In the genomic region with DNA sequence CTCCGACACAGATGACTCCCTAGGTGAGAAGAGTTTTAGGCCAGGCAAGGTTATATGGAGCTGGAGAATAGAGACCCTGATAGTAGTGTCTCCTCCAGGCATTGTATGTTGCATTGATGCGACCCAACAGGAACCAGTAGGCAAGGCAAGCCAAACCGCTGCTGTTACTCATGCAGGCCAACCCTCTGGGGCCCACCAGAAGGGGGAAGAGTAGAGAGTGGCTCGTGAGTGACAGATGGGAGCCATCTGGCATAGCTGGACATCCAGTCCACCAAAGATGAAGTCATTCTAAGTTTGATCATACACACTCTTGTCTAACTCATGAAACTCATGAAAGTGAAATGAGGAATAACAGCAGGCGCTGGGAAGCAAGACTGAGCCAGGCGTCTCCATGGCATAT, we compare ENCODE assay signal across 20 mouse cellular contexts. TPM values are rescaled to one million over a fixed set of nuclear protein-coding genes. Genes with fewer than 3 reads are reported as not detected.
DNase-seq lines count a peak whose midpoint lies in the region; ATAC-seq and TF ChIP-seq lines count a peak whose summit lies in the region.
"Had no signal": no experiment of that assay in that cellular context is flagged by ENCODE, and none has a peak within 500 bp of the region (broad histone marks: within the 10 kb centered on the region; RNA-seq: fewer than 3 reads in every experiment).

No protein-coding gene starts in this region.

- H3K4me3 ChIP-seq in heart, embryonic 15.5 days, result no peak overlapping the region
- no peak overlapping the region for H3K4me3 ChIP-seq in heart, embryonic 10.5 days
- H3K4me3 ChIP-seq in lung, postnatal 0 days (ENCODE audit: low read depth, low read length), result no peak overlapping the region
- H3K4me3 ChIP-seq: forebrain, embryonic 12.5 days; limb, embryonic 15.5 days; midbrain, embryonic 10.5 days; neural tube, embryonic 13.5 days had no signal

- no peaks in the 10 kb centered on the region for H3K27me3 ChIP-seq in heart, embryonic 15.5 days
- no peaks in the 10 kb centered on the region for H3K27me3 ChIP-seq in heart, embryonic 10.5 days (ENCODE audit: insufficient read depth, poor library complexity, severe bottlenecking)
- no peaks in the 10 kb centered on the region for H3K27me3 ChIP-seq in lung, postnatal 0 days (replicated peaks; ENCODE audit: insufficient read depth, low read length)
- H3K27me3 ChIP-seq: forebrain, embryonic 12.5 days; limb, embryonic 15.5 days; neural tube, embryonic 13.5 days had no signal

- TF ChIP-seq EP300 in lung, postnatal 0 days (IDR thresholded peaks at IDR 0.05), result 0 out of 2 replicates have a peak, but pooled peaks have one; percentile 16

- intact Hi-C loops in left cerebral cortex, postnatal 4 days (cut with DNase I), result no loop called here
- intact Hi-C loops in left cerebral cortex, postnatal 10 days (cut with DNase I), result no loop called here

- no peak overlapping the region for H3K27ac ChIP-seq in heart, embryonic 15.5 days
- no peak overlapping the region for H3K27ac ChIP-seq in heart, embryonic 10.5 days
- H3K27ac ChIP-seq in lung, postnatal 0 days (ENCODE audit: low read length), result peak overlapping the region; percentile 22; the same call in 1 of the 2 replicates
- H3K27ac ChIP-seq: forebrain, embryonic 12.5 days; limb, embryonic 15.5 days; midbrain, embryonic 10.5 days; neural tube, embryonic 13.5 days had no signal

- H3K9me3 ChIP-seq in heart, embryonic 15.5 days (replicated peaks), result no peaks in the 10 kb centered on the region
- peaks cover 5% of the 10 kb centered on the region for H3K9me3 ChIP-seq in heart, embryonic 10.5 days
- H3K9me3 ChIP-seq in lung, postnatal 0 days (ENCODE audit: low read length), result no peaks in the 10 kb centered on the region
- H3K9me3 ChIP-seq: forebrain, embryonic 12.5 days; limb, embryonic 15.5 days had no signal

- no peak overlapping the region for H3K4me2 ChIP-seq in heart, embryonic 15.5 days
- no peak overlapping the region for H3K4me2 ChIP-seq in lung, postnatal 0 days (replicated peaks; ENCODE audit: low read depth, low read length)
- H3K4me2 ChIP-seq: forebrain, embryonic 12.5 days; limb, embryonic 15.5 days; neural tube, embryonic 13.5 days had no signal

- H3K36me3 ChIP-seq in heart, embryonic 15.5 days, result no peaks in the 10 kb centered on the region
- H3K36me3 ChIP-seq in heart, embryonic 10.5 days, result no peaks in the 10 kb centered on the region
- H3K36me3 ChIP-seq in lung, postnatal 0 days (ENCODE audit: insufficient read depth, low read length), result no peaks in the 10 kb centered on the region
- H3K36me3 ChIP-seq: forebrain, embryonic 12.5 days; limb, embryonic 15.5 days; midbrain, embryonic 10.5 days; neural tube, embryonic 13.5 days had no signal

- H3K4me1 ChIP-seq in heart, embryonic 15.5 days (replicated peaks), result peaks cover 6% of the 10 kb centered on the region
- no peaks in the 10 kb centered on the region for H3K4me1 ChIP-seq in heart, embryonic 10.5 days
- no peaks in the 10 kb centered on the region for H3K4me1 ChIP-seq in lung, postnatal 0 days (ENCODE audit: insufficient read depth, low read depth, low read length)
- H3K4me1 ChIP-seq: forebrain, embryonic 12.5 days; limb, embryonic 15.5 days; midbrain, embryonic 10.5 days; neural tube, embryonic 13.5 days had no signal

- 73% methylated on average over 6 of the region's 6 CpGs for WGBS in heart, embryonic 15.5 days
- 81% methylated on average over 6 of the region's 6 CpGs for WGBS in heart, embryonic 10.5 days
- 60% methylated on average over 6 of the region's 6 CpGs for WGBS in lung, postnatal 0 days

- 0 out of 2 replicates have a peak, but pooled peaks have one; percentile 31 for ATAC-seq in heart, embryonic 15.5 days (replicated peaks; ENCODE audit: insufficient number of reproducible peaks, insufficient read depth, low FRiP score, low read depth)
- peak; percentile 94 for ATAC-seq in lung, postnatal 0 days

- no peak overlapping the region for H3K9ac ChIP-seq in heart, embryonic 15.5 days
- no peak overlapping the region for H3K9ac ChIP-seq in lung, postnatal 0 days (replicated peaks; ENCODE audit: low read depth)
- H3K9ac ChIP-seq: forebrain, embryonic 12.5 days; limb, embryonic 15.5 days; neural tube, embryonic 13.5 days had no signal

- peak; percentile 46 for TF ChIP-seq CTCF in lung, postnatal 0 days (IDR thresholded peaks at IDR 0.05)

- no peak for DNase-seq in heart, embryonic 10.5 days (ENCODE audit: low spot score)
- peak; percentile 44 for DNase-seq in left cerebral cortex, postnatal 4 days
- DNase-seq in left cerebral cortex, postnatal 10 days (ENCODE audit: extremely low spot score in 1 of 2, low spot score in 2 of 2), result no peak
- DNase-seq in lung, postnatal 0 days (ENCODE audit: low spot score), result peak; percentile 84
- DNase-seq in telencephalon, adult 2 months (ENCODE audit: low read depth, low spot score), result peak; percentile 8
- no peak for DNase-seq in adrenal gland, adult 8-10 months
- DNase-seq: adrenal gland, postnatal 36 days; B cell, adult 2 months; cerebellum, adult 9-11 months; gastrocnemius, postnatal 36 days; kidney, adult 2 months; kidney, postnatal 4 days; thymus, postnatal 36 days had no signal

RNA-seq across cellular contexts. Expression of gene Prss54, which starts 9.3 kb away (rescaled TPM):
- not detected in 2 replicates for polyA plus RNA-seq in heart, embryonic 15.5 days (2015; fragmentation: Nextera tagmentation; extraction: Ambion mirVana)
- not detected in 2 replicates for polyA plus RNA-seq in heart, embryonic 10.5 days (2016; fragmentation: Nextera tagmentation; extraction: Ambion mirVana)
- total RNA-seq in left cerebral cortex, postnatal 4 days (2021), result not detected
- total RNA-seq in left cerebral cortex, postnatal 10 days (2021), result not detected
- polyA plus RNA-seq in lung, postnatal 0 days (2015; fragmentation: Nextera tagmentation; extraction: Ambion mirVana), result not detected in 2 replicates
- total RNA-seq in adrenal gland, adult 8-10 months (2022), result not detected
- total RNA-seq: adrenal gland, postnatal 36 days; gastrocnemius, postnatal 36 days; layer of hippocampus, postnatal 10 days had no signal
- polyA plus RNA-seq: forebrain, embryonic 12.5 days; heart, embryonic 14.5 days; kidney, adult 2 months; limb, embryonic 15.5 days; midbrain, embryonic 10.5 days; neural tube, embryonic 13.5 days had no signal

RNA-seq across cellular contexts. Expression of gene Ccdc113, which starts 32.9 kb away (rescaled TPM):
- polyA plus RNA-seq in heart, embryonic 15.5 days (2015; fragmentation: Nextera tagmentation; extraction: Ambion mirVana), result 2.4 and 2.9 TPM in 2 replicates
- polyA plus RNA-seq in heart, embryonic 10.5 days (2016; fragmentation: Nextera tagmentation; extraction: Ambion mirVana), result 1.4 and 2.2 TPM in 2 replicates
- 1 to 10 TPM in 1 of 2 experiments, under 1 TPM in 1; 0.60 to 1.0 TPM for total RNA-seq in left cerebral cortex, postnatal 4 days (2021)
- 1 to 10 TPM in 1 of 2 experiments, under 1 TPM in 1; 0.73 to 1.4 TPM for total RNA-seq in left cerebral cortex, postnatal 10 days (2021)
- 13.1 and 18.1 TPM in 2 replicates for polyA plus RNA-seq in lung, postnatal 0 days (2015; fragmentation: Nextera tagmentation; extraction: Ambion mirVana)
- 1 to 10 TPM in 3 of 4 experiments, under 1 TPM in 1; 0.81 to 2.0 (median 1.7) TPM for total RNA-seq in adrenal gland, adult 8-10 months (2022)
- total RNA-seq: gastrocnemius, postnatal 36 days had no signal

Comparison
In these comparisons a context has a peak if more than half of its experiments do, and no peak if none do; other contexts are left out.
1. DNase-seq: peak in left cerebral cortex, postnatal 4 days (single experiment), lung, postnatal 0 days (single experiment) and telencephalon, adult 2 months (single experiment); none in heart, embryonic 10.5 days (single experiment), left cerebral cortex, postnatal 10 days (0 of 2) and adrenal gland, adult 8-10 months (single experiment).